Mouse (Mus musculus) limb, embryonic 10.5 days (tissue): ENCODE measurements around the gene Fndc3b. TPM values are rescaled to one million over a fixed set of nuclear protein-coding genes. Genes with fewer than 3 reads are reported as not detected.
A peak's percentile ranks its signal among the peaks of the same experiment; 100 is the strongest.
"Not testable (repeated sequence)": the region's sequence is repeated elsewhere in the genome, so short reads cannot be mapped to it uniquely, and the experiment has no call there.

ENCODE experiments used
- DNase-seq: peaks from one replicate; pipeline ENCODE4 v3.0.0-alpha.2; 2017; ENCODE audit warnings: low spot score
- H3K27ac ChIP-seq: fragments of 300-500 bp; sonication (generic); 2 replicates; pipeline ENCODE4 v1.5.1; 2016; ENCODE audit warnings: mild to moderate bottlenecking
- H3K27me3 ChIP-seq: fragments of 300-500 bp; sonication (generic); 2 replicates; pipeline ENCODE4 v1.6.1; 2016; ENCODE audit warnings: low read depth, mild to moderate bottlenecking; ENCODE audit not compliant: poor library complexity, severe bottlenecking
- H3K36me3 ChIP-seq: fragments of 300-500 bp; sonication (generic); 2 replicates; pipeline ENCODE4 v1.6.1; 2016; ENCODE audit warnings: mild to moderate bottlenecking, moderate library complexity
- H3K4me1 ChIP-seq: fragments of 300-500 bp; sonication (generic); 2 replicates; pipeline ENCODE4 v1.6.1; 2016
- H3K4me3 ChIP-seq: fragments of 300-500 bp; sonication (generic); 2 replicates; pipeline ENCODE4 v1.5.1; 2016; ENCODE audit warnings: mild to moderate bottlenecking, moderate library complexity
- H3K9me3 ChIP-seq: fragments of 300-500 bp; sonication (generic); replicated peaks from 2 replicates; pipeline ENCODE4 v1.6.1; 2016; ENCODE audit warnings: mild to moderate bottlenecking
- WGBS: fragments of 180-500 bp; shearing (Covaris S2); methylation state at CpG from one replicate; pipeline ENCODE4 v1.1.7; 2016; 5-methylcytosine and 5-hydroxymethylcytosine counted together
- polyA plus RNA-seq: library from polyadenylated mRNA; unstranded; fragments of >200 nt; fragmentation: Nextera tagmentation; extraction: Ambion mirVana; gene quantifications from 2 replicates; pipeline ENCODE4 v1.2.1, GENCODE M21; 2016

Fndc3b gene
- polyA plus RNA-seq, 1 experiment from 2014 or later = 9.7 TPM

DNA sequence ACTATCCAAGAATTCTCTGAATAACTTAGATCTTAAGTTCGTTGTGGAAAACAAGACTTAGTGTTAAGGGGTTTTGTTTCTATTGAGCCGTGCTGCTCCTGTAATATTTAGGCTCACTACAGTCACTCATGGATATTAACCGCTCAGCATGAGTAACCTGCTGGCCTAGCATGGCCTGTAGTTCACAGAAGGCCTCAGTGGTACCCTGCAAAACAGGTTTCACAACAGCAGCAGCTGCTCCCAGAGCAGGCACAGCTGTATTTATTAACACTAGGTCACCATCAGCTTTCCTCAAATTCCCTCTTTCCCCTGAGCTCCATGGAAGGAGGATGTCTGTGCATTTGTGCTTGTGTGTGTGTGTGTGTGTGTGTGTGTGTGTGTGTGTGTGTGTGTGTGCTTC, 278.1 kb downstream of the Fndc3b start:
- no peak overlapping the region for H3K4me3 ChIP-seq
- 93% methylated on average over 3 of the region's 3 CpGs for WGBS
- peaks cover 14% of the 10 kb centered on the region for H3K36me3 ChIP-seq
- H3K27ac ChIP-seq = no peak overlapping the region
- H3K9me3 ChIP-seq = no peaks in the 10 kb centered on the region
- H3K27me3 ChIP-seq = no peaks in the 10 kb centered on the region
- H3K4me1 ChIP-seq = peaks cover 4% of the 10 kb centered on the region; the same call in 1 of the 2 replicates
- DNase-seq = no peak

DNA sequence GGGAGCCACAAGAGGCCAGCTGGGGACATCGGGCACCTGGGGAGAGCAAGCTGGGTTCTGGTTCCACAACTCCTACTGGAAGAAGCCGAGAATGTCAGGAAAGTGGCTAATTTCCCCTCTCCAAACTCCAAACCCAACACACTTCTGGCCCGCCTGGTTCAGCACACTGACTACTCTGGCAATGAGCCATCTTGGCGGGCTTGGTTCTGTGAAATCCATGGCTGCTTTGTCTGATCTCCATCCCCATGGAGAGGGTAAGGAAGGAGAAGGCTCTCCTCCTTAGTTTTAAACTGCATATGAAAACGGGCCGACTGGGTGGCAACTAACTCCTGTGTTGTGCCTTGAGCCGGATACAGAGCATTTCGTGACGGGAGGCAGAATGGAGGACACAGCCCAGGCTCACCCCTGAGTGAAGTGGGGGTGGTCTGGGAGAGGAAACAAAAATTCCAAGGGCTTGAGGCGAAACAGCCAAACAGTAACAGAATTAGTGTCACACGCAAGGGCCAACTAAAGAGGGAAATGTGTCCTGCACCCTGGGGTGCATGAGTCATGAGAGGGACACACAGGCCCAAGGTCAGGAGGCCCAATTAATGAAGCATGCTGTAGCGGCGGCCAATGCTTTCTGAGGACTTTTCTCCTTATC, 280.4 kb downstream of the Fndc3b start:
- DNase-seq = no peak
- Histone ChIP-seq H3K4me3 (no peak overlapping the region), H3K9me3 (no peaks in the 10 kb centered on the region), H3K27ac (no peak overlapping the region), H3K27me3 (no peaks in the 10 kb centered on the region), H3K4me1 (peaks cover 4% of the 10 kb centered on the region; the same call in 1 of the 2 replicates), H3K36me3 (peaks cover 17% of the 10 kb centered on the region)
- WGBS = 90% methylated on average over 13 of the region's 13 CpGs

DNA sequence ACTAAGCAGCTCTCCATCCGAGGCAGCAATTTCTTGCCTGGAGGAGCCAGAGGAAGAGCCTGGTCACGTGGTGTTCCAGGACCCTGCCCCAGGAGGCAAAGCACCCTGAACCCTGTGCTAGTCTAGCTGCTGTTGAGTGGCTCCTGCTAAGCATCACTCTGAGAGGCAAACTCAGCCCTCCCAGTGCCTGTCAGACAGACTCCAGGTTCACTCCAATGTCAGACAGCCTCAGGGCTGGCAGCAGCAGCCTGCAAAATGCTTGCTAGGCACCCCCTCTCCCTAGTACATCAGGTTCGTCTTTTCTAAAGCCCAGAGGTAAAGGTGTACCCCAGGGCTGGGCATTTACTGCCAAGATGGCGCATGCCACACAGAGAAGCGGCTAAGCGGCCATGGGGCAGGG, 283.7 kb downstream of the Fndc3b start:
- WGBS = 95% methylated on average over 6 of the region's 6 CpGs
- H3K27ac ChIP-seq = 0 out of 2 replicates have a peak overlapping the region, but pooled peaks have one; percentile 26
- H3K27me3 ChIP-seq = no peaks in the 10 kb centered on the region
- no peak for DNase-seq
- H3K36me3 ChIP-seq = peaks cover 29% of the 10 kb centered on the region
- no peak overlapping the region for H3K4me3 ChIP-seq
- H3K4me1 ChIP-seq = no peaks in the 10 kb centered on the region
- no peaks in the 10 kb centered on the region for H3K9me3 ChIP-seq

DNA sequence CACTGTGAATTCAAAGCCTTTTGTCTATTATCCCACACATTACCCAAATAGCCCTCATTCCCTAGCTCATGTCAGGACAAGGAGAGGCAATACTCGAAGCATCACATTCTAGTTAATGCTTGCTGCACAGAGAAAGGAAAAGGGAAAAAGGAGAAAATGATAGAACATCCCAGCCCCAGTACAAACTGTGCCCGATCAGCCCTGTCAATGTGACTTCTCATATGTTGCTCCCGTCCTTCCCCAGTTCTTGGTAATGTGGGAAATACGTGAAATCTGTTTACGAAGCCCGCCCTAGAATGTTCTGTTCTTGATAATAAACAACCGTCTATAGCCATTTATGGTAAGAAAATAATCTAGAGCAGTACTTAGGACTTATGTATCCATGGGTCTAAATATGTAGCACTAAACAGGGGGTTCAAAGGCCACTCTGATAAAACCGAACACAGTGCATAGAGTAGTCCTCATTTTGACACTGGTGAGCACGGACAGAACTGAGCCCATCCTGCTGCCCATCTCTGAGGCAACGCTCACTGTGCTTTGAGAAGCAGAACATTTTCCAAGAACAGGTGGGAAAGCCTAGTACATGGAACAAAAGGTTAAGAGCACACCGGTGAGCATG, 286.9 kb downstream of the Fndc3b start:
- Histone ChIP-seq H3K9me3 (no peaks in the 10 kb centered on the region), H3K27me3 (no peaks in the 10 kb centered on the region), H3K4me3 (no peak overlapping the region), H3K27ac (no peak overlapping the region), H3K4me1 (peaks cover 5% of the 10 kb centered on the region; the same call in 1 of the 2 replicates), H3K36me3 (peaks cover 32% of the 10 kb centered on the region)
- no peak for DNase-seq
- 88% methylated on average over 11 of the region's 11 CpGs for WGBS

DNA sequence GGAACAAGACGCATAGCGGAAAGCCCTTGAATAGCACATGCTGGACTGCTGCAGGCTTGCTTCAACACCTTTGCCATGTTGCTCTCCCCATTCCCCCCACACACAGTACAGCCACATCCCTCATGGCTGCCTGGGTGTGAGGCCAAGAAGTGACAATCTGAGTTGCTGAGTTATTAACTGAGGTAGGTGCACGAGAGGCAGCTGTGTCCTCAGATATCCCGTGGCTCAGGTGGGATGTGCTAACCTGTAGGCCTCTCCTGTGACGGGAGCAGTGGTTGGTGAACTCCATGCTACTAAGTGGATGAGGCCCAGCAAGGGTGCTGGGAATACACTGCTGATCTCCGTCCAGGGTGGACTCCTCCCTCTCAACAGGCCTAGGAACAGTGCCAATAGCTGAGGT, 288.6 kb downstream of the Fndc3b start:
- Histone ChIP-seq H3K27me3 (no peaks in the 10 kb centered on the region), H3K9me3 (no peaks in the 10 kb centered on the region), H3K4me1 (peaks cover 5% of the 10 kb centered on the region; the same call in 1 of the 2 replicates), H3K27ac (no peak overlapping the region), H3K4me3 (no peak overlapping the region), H3K36me3 (peaks cover 25% of the 10 kb centered on the region)
- WGBS = 92% methylated on average over 6 of the region's 6 CpGs
- no peak for DNase-seq

DNA sequence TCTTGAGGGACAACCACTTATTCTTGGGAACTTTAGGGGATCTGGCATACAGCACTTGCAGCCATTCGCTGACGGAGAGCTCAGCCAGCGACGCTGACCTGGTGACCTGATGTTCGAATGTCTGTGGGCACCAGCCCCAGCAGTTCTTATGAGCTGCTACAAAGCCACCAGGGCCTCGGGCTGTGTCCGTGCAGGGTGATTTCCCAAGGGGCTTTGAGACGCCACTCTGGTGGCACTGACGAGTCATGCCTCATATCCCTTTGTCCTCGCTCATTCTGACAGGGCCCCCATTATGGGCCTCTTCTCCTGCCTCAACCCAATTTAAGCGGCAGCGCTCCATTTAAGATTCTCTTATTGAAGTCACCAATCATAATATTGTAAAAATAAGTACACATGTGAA, 289.1 kb downstream of the Fndc3b start:
- 85% methylated on average over 12 of the region's 12 CpGs for WGBS
- Histone ChIP-seq H3K27ac (no peak overlapping the region), H3K36me3 (peaks cover 23% of the 10 kb centered on the region), H3K9me3 (no peaks in the 10 kb centered on the region), H3K4me3 (no peak overlapping the region), H3K4me1 (peaks cover 5% of the 10 kb centered on the region; the same call in 1 of the 2 replicates), H3K27me3 (no peaks in the 10 kb centered on the region)
- DNase-seq = no peak

DNA sequence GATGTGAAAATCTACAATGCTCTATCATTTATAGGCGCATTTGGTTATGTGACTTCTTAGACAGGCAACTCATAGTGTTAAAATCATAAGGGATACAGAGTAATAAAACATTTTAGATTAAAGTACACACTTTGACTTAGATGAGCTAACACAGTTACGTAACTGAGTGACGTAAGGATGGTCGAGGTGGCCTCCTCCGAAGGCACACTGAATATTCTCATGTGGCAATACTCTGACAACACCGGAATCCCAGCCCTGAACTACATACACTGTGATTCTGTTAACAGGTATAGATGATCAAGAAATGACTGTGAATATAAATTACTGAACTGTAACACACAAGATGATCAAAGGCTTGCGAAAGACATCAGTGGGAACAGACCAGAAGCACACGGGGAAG, 292.5 kb downstream of the Fndc3b start:
- DNase-seq = no peak
- Histone ChIP-seq H3K4me1 (peaks cover 5% of the 10 kb centered on the region; the same call in 1 of the 2 replicates), H3K9me3 (no peaks in the 10 kb centered on the region), H3K4me3 (no peak overlapping the region), H3K36me3 (peaks cover 13% of the 10 kb centered on the region; the same call in 1 of the 2 replicates), H3K27ac (no peak overlapping the region), H3K27me3 (no peaks in the 10 kb centered on the region)
- WGBS = 96% methylated on average over 8 of the region's 8 CpGs

DNA sequence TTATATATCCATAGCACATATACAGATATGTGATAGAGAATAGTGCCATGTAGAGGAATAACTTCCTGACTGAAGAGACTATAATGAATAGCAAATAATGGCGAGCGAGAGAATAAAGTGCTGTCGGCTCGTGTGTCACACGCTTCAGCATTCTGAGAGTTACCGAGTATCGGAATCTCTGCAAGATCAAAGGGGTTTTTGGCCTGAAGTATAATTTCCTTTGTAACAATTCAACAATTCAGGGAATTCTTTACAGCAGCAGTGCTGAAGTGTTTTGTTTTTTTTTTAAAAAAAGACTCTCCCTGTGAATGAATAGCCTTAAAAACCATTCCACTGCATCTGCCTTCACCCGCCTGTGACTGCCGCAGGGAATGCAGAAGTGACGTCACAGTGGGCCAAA, 294.3 kb downstream of the Fndc3b start:
- no peaks in the 10 kb centered on the region for H3K9me3 ChIP-seq
- H3K4me1 ChIP-seq = peaks cover 5% of the 10 kb centered on the region; the same call in 1 of the 2 replicates
- no peak overlapping the region for H3K4me3 ChIP-seq
- no peak overlapping the region for H3K27ac ChIP-seq
- H3K36me3 ChIP-seq = peaks cover 9% of the 10 kb centered on the region; the same call in 1 of the 2 replicates
- no peak for DNase-seq
- no peaks in the 10 kb centered on the region for H3K27me3 ChIP-seq
- WGBS = 90% methylated on average over 10 of the region's 10 CpGs

DNA sequence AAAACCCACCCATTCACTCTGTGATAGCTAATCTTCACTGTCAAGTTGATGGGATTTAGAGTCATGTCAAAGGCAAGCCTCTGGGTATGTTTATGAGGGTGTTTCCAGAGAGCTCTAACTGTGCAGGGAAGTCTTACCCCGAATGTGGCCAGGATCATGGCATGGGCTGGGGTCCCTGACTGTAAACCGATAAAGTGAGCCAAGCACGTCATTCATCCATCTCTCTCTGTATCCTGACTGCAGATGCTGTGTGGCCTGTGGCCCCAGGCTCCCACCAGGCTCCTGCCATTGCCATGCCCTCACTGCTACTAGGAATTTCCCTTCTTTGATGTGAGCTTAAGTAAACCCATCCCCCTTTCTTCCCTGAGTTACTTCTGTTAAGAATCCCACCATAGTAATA, 297.5 kb downstream of the Fndc3b start:
- H3K9me3 ChIP-seq = no peaks in the 10 kb centered on the region
- WGBS = 64% methylated on average over 3 of the region's 3 CpGs
- no peak overlapping the region for H3K27ac ChIP-seq
- no peak overlapping the region for H3K4me3 ChIP-seq
- 0 out of 2 replicates have a peak, but pooled peaks cover under 1% of the 10 kb centered on the region for H3K36me3 ChIP-seq
- H3K27me3 ChIP-seq = no peaks in the 10 kb centered on the region
- DNase-seq = no peak
- no peaks in the 10 kb centered on the region for H3K4me1 ChIP-seq

DNA sequence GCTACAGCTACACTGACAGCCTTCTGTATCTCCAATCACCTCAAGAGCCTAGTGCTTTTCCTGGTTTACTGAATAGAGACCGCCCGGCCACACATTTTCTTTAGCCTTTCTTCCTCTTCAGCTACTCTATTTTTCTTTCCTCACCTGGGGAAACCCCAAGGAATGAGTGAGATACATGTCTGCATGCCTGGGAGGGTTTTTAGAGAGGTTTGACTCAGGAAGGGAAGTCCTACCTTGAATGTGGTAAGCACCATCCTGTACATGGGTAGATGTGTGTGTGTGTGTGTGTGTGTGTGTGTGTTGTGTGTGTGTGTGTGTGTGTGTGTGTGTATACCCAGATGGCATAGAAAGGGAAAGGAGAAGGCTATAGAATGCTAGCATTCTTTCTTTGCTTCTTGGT, 299.8 kb downstream of the Fndc3b start:
- H3K36me3 ChIP-seq = no peaks in the 10 kb centered on the region
- DNase-seq = no peak
- no peak overlapping the region for H3K4me3 ChIP-seq
- H3K4me1 ChIP-seq = no peaks in the 10 kb centered on the region
- no peaks in the 10 kb centered on the region for H3K27me3 ChIP-seq
- H3K27ac ChIP-seq = no peak overlapping the region
- WGBS = 93% methylated on average over 2 of the region's 2 CpGs
- no peaks in the 10 kb centered on the region for H3K9me3 ChIP-seq

DNA sequence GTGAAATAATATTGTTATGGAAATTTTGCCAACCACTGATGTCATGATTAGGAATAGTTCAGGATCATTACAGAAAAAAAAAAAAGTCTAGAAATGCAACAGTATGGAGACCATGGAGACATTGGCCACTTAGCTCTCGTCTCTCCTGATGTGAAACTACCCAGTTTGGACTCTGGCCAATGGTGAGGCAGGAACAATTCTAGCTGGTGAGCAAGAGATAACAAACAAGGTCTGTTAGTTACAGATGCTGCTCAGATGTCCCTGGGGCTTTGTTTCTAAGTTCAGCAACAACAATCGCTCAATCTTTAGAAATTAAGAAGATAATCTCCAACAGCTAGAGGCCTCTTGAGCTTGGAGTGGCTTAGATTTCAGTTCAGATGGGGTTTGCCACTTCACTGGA, 302.5 kb downstream of the Fndc3b start:
- Histone ChIP-seq H3K9me3 (no peaks in the 10 kb centered on the region), H3K4me3 (no peak overlapping the region), H3K36me3 (no peaks in the 10 kb centered on the region), H3K27ac (no peak overlapping the region), H3K4me1 (no peaks in the 10 kb centered on the region), H3K27me3 (no peaks in the 10 kb centered on the region)
- no peak for DNase-seq
- WGBS = 88% methylated on average over 2 of the region's 2 CpGs

DNA sequence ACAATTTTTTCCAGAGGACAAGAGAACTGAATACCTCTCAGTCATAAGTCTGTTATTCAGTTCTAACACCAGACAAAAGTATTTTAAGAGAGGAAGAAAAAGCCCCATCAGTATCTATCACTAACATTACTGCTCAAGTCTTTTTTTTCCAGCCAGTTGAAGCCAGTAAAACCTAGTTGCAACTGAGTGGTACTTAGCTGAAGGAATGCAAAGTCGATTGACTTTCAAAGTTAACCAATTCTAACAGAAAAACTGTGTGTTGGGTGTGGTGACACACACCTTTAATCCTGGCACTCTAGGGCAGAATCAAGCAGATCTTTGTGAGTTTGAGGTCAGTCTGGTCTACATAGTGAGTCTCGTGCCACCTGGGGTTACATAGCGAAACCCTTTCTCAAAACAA, 304.7 kb downstream of the Fndc3b start:
- H3K27ac ChIP-seq = no peak overlapping the region
- no peaks in the 10 kb centered on the region for H3K4me1 ChIP-seq
- no peaks in the 10 kb centered on the region for H3K9me3 ChIP-seq
- WGBS = 87% methylated on average over 3 of the region's 3 CpGs
- H3K4me3 ChIP-seq = no peak overlapping the region
- no peaks in the 10 kb centered on the region for H3K36me3 ChIP-seq
- H3K27me3 ChIP-seq = no peaks in the 10 kb centered on the region
- no peak for DNase-seq

DNA sequence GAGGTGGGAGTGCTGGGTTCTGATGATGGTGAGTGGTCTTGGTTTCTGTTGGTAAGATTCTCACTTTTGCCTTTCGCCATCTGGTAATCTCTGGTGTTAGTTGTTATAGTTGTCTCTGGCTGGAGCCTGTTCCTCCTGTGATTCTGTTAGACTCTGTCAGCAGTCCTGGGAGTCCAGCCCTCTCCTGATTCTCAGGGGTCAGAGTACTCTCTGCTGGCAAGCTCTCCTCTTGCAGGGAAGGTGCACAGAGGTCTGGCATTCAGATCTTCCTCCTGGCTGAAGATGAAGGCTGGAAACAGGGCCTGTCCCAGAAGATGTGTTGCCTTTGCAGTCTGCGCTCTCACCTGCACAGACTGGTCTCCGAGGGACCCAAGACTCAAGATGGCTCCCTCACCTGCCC, 310.1 kb downstream of the Fndc3b start:
- H3K9me3 ChIP-seq, H3K27me3 ChIP-seq, H3K4me3 ChIP-seq, H3K36me3 ChIP-seq, H3K4me1 ChIP-seq, DNase-seq, H3K27ac ChIP-seq: not testable (repeated sequence)
- 93% methylated on average over 3 of the region's 3 CpGs for WGBS
